Mouse (Mus musculus) lung, embryonic 16.5 days (tissue): ENCODE measurements around the gene Vrtn. TPM values are rescaled to one million over a fixed set of nuclear protein-coding genes. Genes with fewer than 3 reads are reported as not detected.

Experiments used
- ATAC-seq: fragments of 200-750 bp; cut with Nextera tagmentation; 2 replicates; pipeline ENCODE4 v1.8.0; 2017; ENCODE audit warnings: low read depth, mild to moderate bottlenecking, moderate library complexity
- H3K27ac ChIP-seq: fragments of 300-500 bp; sonication (generic); 2 replicates; pipeline ENCODE4 v1.5.1; 2014; ENCODE audit warnings: mild to moderate bottlenecking, control low read depth, low read length
- H3K27me3 ChIP-seq: fragments of 300-500 bp; sonication (generic); 2 replicates; pipeline ENCODE4 v1.6.1; 2014; ENCODE audit warnings: low read depth, low read length, mixed read lengths; ENCODE audit not compliant: control insufficient read depth, insufficient read depth
- H3K36me3 ChIP-seq: fragments of 300-500 bp; sonication (generic); 2 replicates; pipeline ENCODE4 v1.6.1; 2014; ENCODE audit warnings: low read length; ENCODE audit not compliant: control insufficient read depth, insufficient read depth
- H3K4me1 ChIP-seq: fragments of 300-500 bp; sonication (generic); replicated peaks from 2 replicates; pipeline ENCODE4 v1.6.1; 2014; ENCODE audit warnings: low read length, mixed read lengths; ENCODE audit not compliant: control insufficient read depth, insufficient read depth
- H3K4me2 ChIP-seq: fragments of 300-500 bp; sonication (generic); 2 replicates; pipeline ENCODE4 v1.6.1; 2014; ENCODE audit warnings: low read depth, low read length, control low read depth
- H3K4me3 ChIP-seq: fragments of 300-500 bp; sonication (generic); 2 replicates; pipeline ENCODE4 v1.5.1; 2014; ENCODE audit warnings: mild to moderate bottlenecking, low read length, control low read depth
- H3K9ac ChIP-seq: fragments of 300-500 bp; sonication (generic); 2 replicates; pipeline ENCODE4 v1.6.1; 2014; ENCODE audit warnings: low read length, control low read depth
- H3K9me3 ChIP-seq: fragments of 300-500 bp; sonication (generic); 2 replicates; pipeline ENCODE4 v1.6.1; 2016; ENCODE audit warnings: low read length; ENCODE audit not compliant: control insufficient read depth
- WGBS: fragments of 180-500 bp; shearing (Covaris S2); extraction: QIAGEN DNeasy Blood & Tissue Kit; methylation state at CpG from one replicate; pipeline ENCODE4 v1.1.7; 2014; 5-methylcytosine and 5-hydroxymethylcytosine counted together
- polyA plus RNA-seq: library from polyadenylated mRNA; unstranded; fragments of >200 nt; fragmentation: Nextera tagmentation; extraction: Ambion mirVana; gene quantifications from 2 replicates; pipeline ENCODE4 v1.2.1, GENCODE M21; 2015

Gene Vrtn
- polyA plus RNA-seq, 1 experiment from 2014 or later, result not detected

DNA sequence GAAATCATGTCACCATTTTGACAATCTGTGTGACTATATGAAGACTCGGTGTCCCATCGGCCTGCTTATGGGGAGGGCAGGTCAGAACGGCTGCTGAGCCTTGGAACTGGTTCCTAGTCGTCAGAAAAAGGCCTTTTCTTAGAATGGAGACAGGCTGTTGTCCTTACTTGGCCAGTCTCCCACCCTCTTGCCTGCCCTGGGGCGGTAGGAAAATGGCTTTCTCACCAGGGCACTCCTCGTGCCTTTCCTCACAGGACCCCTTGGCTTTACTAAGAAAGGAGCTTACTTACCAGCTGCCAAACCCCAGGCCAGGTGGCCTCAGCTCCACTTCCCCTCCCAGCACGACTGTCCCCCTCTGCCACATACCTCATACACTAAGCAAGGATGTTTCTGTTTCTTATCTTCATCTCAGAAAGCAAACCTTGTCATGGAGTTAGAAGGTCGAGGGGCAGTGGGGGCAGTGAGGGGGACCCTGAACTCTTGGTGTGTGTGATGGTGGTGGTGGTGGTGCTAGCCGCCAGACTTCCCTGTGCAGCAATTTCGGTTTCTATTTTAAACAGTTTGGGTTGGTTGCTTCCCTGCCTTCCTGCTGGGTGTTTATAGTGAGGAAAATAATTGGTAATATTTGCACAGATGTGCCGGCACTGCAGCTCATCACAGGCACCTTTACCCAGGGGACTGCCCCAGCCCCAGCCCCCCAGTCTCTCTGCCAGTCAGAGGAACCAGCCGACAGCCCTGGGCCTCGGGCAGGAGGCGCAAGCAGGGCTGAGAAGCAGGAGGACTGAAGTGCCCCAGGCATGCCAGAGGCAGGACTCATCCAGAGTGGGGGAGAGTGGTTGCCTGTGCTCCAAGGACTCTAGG, 34.1 kb downstream of the Vrtn start:
- Histone ChIP-seq H3K9ac (no peak overlapping the region), H3K4me3 (no peak overlapping the region), H3K9me3 (no peaks in the 10 kb centered on the region), H3K27me3 (no peaks in the 10 kb centered on the region), H3K36me3 (no peaks in the 10 kb centered on the region), H3K4me2 (no peak overlapping the region), H3K27ac (no peak overlapping the region), H3K4me1 (no peaks in the 10 kb centered on the region)
- 32% methylated on average over 14 of the region's 14 CpGs for WGBS
- ATAC-seq, result no peak

DNA sequence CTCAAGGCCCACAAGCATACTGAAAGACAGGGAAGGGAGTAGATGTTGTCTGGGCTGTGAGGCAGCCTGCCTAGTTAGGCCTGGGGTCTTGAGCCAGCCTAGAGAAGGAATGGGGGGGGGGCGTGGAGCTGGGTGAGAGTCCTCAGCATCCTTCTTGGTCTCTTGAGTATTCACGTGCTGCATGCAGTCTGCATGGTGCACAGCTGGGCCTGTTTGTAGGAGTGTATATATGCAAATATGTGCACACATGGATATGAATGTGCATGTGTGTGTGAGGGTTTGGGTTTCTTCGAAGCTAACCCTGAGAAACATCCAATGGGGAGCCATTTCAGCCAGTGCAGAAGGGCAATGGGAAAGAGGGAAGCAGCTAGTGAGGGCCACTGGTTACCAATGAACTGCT, 35.2 kb downstream of the Vrtn start:
- peaks cover 3% of the 10 kb centered on the region; the same call in 1 of the 2 replicates for H3K27me3 ChIP-seq
- H3K27ac ChIP-seq, result no peak overlapping the region
- no peaks in the 10 kb centered on the region for H3K9me3 ChIP-seq
- no peaks in the 10 kb centered on the region for H3K4me1 ChIP-seq
- no peak overlapping the region for H3K4me2 ChIP-seq
- WGBS, result 72% methylated on average over 3 of the region's 3 CpGs
- H3K4me3 ChIP-seq, result no peak overlapping the region
- ATAC-seq, result no peak
- H3K9ac ChIP-seq, result no peak overlapping the region
- H3K36me3 ChIP-seq, result no peaks in the 10 kb centered on the region

DNA sequence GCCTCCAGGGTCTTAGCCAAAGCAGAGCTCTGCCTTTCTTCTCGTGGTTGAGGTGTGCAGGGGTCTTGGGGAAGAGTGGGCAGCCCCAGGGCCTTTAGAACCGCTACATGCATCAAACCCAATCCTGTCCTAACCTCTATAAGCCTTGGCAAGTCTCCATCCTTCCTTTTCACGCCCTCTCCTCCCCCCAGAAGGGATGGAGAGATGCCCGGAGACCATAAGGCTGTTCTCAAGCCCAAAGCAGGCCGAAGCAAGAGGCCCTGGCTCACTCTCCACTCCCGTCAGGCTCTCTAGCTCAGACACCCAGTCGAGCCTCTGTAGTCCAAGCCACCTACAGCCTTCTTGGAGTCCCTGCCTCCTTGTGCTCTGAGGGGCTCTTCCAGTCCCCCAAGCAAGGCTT, 43.8 kb downstream of the Vrtn start:
- Histone ChIP-seq H3K9me3 (no peaks in the 10 kb centered on the region), H3K4me2 (no peak overlapping the region), H3K27me3 (peaks cover 3% of the 10 kb centered on the region; the same call in 1 of the 2 replicates), H3K36me3 (no peaks in the 10 kb centered on the region), H3K27ac (no peak overlapping the region), H3K9ac (no peak overlapping the region), H3K4me3 (no peak overlapping the region), H3K4me1 (no peaks in the 10 kb centered on the region)
- WGBS, result 54% methylated on average over 7 of the region's 7 CpGs
- ATAC-seq, result no peak

DNA sequence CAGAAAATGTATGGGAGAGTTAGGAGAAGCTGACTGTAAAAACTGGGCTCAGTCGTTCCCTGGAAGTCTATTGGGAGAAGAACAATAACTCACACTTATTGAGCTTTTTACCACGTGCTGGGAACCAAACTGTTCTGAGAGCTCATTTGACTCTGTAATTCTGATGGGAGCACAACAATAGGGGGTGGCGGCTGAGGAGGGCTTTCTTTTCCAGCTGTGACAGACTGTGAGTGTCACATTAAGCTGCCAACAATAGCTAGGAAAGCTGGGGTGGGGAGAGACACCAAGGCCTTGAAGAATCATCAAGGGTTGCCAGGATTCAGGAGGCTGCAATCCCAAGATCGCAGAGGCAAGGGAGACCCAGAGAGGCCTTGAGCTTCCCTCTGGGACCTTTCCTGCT, 45.4 kb downstream of the Vrtn start:
- no peak for ATAC-seq
- H3K27ac ChIP-seq, result no peak overlapping the region
- 37% methylated on average over 4 of the region's 4 CpGs for WGBS

DNA sequence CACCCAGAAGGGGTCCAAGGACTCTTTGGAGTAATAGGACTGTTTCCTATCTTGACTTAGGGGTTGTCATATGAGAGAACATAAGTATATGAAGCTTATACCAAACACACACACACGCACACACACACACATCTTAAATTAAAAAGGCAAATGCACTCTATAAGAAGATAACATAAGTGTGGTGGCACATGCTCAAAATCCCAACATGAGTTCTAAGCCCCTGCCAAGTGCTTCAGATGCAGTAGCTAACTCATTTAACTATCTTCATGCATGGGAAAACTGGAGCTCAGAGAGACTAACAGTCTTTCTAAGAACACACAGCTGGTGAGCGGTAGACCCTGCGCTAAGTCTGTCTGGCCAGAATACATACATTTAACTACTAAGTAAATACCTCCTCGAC, 46.7 kb downstream of the Vrtn start:
- H3K4me3 ChIP-seq, result no peak overlapping the region
- no peaks in the 10 kb centered on the region for H3K9me3 ChIP-seq
- H3K36me3 ChIP-seq, result no peaks in the 10 kb centered on the region
- H3K4me2 ChIP-seq, result no peak overlapping the region
- no peaks in the 10 kb centered on the region for H3K4me1 ChIP-seq
- H3K27me3 ChIP-seq, result no peaks in the 10 kb centered on the region
- H3K9ac ChIP-seq, result no peak overlapping the region
- 79% methylated on average over 4 of the region's 4 CpGs for WGBS
- H3K27ac ChIP-seq, result no peak overlapping the region
- ATAC-seq, result no peak

More for the DNA sequence above, 45.4 kb downstream of the Vrtn start:
- Histone ChIP-seq H3K9ac (no peak overlapping the region), H3K4me2 (no peak overlapping the region), H3K4me1 (no peaks in the 10 kb centered on the region), H3K27me3 (no peaks in the 10 kb centered on the region), H3K9me3 (no peaks in the 10 kb centered on the region), H3K4me3 (no peak overlapping the region), H3K36me3 (no peaks in the 10 kb centered on the region)

DNA sequence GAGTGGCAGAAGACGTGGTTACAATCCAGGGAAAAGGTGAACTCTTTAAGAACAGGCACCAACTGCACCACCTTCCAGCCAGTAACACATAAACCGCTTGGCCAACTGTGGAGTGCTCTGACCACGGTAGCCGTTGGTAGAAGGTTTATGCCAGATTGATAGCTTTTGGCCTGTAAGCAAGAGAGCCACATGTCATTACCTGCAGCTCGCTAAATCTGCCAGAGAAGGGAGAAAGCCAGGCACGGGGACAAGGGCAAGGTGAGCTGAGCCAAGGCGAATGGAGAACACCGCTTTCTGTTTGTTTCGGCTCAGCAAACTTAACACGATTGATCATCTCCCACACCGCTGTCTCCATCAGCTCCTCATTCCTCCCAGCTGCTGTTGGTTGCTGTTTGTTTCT, 48.2 kb downstream of the Vrtn start:
- H3K27ac ChIP-seq, result no peak overlapping the region
- no peaks in the 10 kb centered on the region for H3K36me3 ChIP-seq
- no peaks in the 10 kb centered on the region for H3K4me1 ChIP-seq
- H3K9ac ChIP-seq, result no peak overlapping the region
- no peaks in the 10 kb centered on the region for H3K9me3 ChIP-seq
- no peak overlapping the region for H3K4me2 ChIP-seq
- H3K27me3 ChIP-seq, result no peaks in the 10 kb centered on the region
- WGBS, result 70% methylated on average over 11 of the region's 11 CpGs
- H3K4me3 ChIP-seq, result no peak overlapping the region
- ATAC-seq, result no peak

DNA sequence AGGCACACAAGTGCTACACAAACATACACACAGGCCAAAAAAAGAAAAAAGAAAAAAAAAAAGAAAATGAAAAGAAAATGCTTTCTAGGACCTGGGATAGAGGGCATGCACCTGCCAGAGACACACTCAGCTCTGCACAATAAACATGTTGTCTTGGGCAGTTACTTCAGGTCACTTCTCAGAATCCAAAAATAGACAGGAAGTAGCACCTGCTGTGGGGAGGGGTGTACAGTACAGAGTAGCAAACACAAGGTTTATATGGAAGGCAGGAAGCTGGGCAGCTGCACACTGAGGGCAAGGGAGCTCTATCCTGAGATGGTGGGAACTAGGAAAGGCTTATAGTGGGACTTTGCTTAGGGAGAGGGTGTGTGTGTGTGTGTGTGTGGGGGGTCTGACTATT, 50.5 kb downstream of the Vrtn start:
- Histone ChIP-seq H3K36me3 (no peaks in the 10 kb centered on the region), H3K4me2 (no peak overlapping the region), H3K9ac (no peak overlapping the region), H3K4me1 (no peaks in the 10 kb centered on the region), H3K27ac (no peak overlapping the region), H3K4me3 (no peak overlapping the region), H3K9me3 (no peaks in the 10 kb centered on the region), H3K27me3 (no peaks in the 10 kb centered on the region; the same call in 1 of the 2 replicates)
- ATAC-seq, result no peak

DNA sequence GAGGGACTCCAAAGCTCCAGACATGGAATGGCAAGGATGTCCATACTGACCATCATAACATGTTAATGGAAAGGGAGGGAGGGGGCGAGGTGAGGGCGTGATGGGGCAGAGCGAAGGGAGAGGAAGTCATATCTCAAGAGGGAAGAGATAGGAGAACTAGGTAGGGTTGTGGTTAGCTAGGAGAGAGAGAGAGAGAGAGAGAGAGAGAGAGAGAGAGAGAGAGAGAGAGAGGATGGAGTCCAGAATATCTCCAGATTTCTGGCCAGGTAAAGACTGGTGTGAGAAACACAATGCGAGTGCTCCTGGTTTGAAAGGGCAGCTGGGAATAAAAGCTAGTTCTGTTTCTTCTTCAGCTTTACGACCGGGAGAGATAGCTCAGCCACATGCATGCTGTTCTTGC, 51.3 kb downstream of the Vrtn start:
- H3K36me3 ChIP-seq, result no peaks in the 10 kb centered on the region

DNA sequence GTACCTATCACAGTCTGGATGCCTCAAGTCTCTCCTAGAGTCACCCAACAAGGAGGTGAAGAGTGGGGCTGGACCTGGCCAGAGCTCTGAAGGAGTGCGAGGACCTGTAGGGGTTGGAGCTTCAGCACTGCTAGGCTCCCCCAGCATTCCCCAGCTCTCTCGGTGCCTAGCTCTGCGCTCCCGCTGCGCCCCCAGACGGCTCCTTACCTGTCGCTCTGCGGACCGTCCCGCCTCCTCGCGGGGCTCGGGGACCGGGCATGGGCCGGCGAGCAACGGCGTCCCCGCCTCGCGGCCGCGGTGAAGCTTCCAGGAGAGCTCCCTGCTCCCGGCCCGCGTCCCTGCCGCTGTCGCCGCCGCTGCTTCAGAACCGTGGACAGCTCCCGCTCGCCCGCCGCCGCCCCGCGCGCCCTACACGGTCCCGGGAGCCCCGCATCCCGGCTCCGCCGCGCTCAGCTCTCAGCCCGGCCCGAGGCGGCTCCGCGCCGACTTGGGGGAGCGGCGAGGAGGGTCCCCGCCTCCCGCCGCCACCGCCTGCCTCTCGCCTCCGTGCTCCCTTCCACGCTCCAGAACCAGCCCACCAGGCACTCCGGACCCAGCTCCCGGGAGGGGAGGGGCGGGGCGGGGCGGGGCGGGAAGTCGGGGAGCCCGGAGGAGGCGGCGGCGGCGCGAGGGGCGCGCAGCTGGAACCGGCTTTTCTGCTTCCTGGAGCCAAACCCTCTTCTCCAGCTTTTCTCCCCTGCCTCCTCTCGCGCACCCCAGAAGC, 57.7 kb downstream of the Vrtn start, which contains the start of gene Syndig1l:
Gene Syndig1l (minus strand): TSS at position 513 of the 763 bp plus-strand sequence.
- Histone ChIP-seq H3K27me3 (peaks cover 19% of the 10 kb centered on the region; the same call in 1 of the 2 replicates), H3K27ac (no peak within 1 kb of the TSS), H3K9ac (no peak within 1 kb of the TSS), H3K4me3 (peak within 1 kb of the TSS; percentile 63), H3K9me3 (no peaks in the 10 kb centered on the region), H3K4me2 (peak within 1 kb of the TSS; percentile 94), H3K36me3 (no peaks in the 10 kb centered on the region), H3K4me1 (0 out of 2 replicates have a peak, but pooled peaks cover 3% of the 10 kb centered on the region)
- peak; percentile 88 for ATAC-seq
- WGBS, result under 1% methylated on average over 45 of the region's 79 CpGs

More for the DNA sequence above, 51.3 kb downstream of the Vrtn start:
- ATAC-seq, result no peak
- H3K4me2 ChIP-seq, result no peak overlapping the region
- no peak overlapping the region for H3K27ac ChIP-seq
- H3K9me3 ChIP-seq, result no peaks in the 10 kb centered on the region
- 72% methylated on average over 6 of the region's 6 CpGs for WGBS
- H3K27me3 ChIP-seq, result peaks cover under 1% of the 10 kb centered on the region; the same call in 1 of the 2 replicates
- no peak overlapping the region for H3K4me3 ChIP-seq
- H3K4me1 ChIP-seq, result no peaks in the 10 kb centered on the region
- H3K9ac ChIP-seq, result no peak overlapping the region
